Mouse (Mus musculus): Measurements from ENCODE around the gene Mov10. TPM values are rescaled to one million over a fixed set of nuclear protein-coding genes. Genes with fewer than 3 reads are reported as not detected.

Mov10 gene
- polyA plus RNA-seq, 1 experiment from 2014 or later, result 43.4 TPM

GRCm38 (mm10) chr3:104805539-104805938 is 12.8 kb downstream of the Mov10 start:
- Histone ChIP-seq H3K4me3 (no peak overlapping the region), H3K4me1 (replicated peaks) (peaks cover 14% of the 10 kb centered on the region), H3K27ac (ENCODE audit: poor library complexity, severe bottlenecking) (no peak overlapping the region), H3K9me3 (replicated peaks) (no peaks in the 10 kb centered on the region), H3K36me3 (peaks cover 54% of the 10 kb centered on the region), H3K27me3 (replicated peaks) (no peaks in the 10 kb centered on the region), H3K4me2 (no peak overlapping the region), H3K9ac (no peak overlapping the region)
- no peak for ATAC-seq (ENCODE audit: insufficient number of reproducible peaks, low FRiP score)
- WGBS, result 42% methylated on average over 9 of the region's 9 CpGs

GRCm38 (mm10) chr3:104804312-104804711 is 14.1 kb downstream of the Mov10 start:
- H3K4me2 ChIP-seq, result no peak overlapping the region
- WGBS, result 85% methylated on average over 10 of the region's 10 CpGs
- no peaks in the 10 kb centered on the region for H3K27me3 ChIP-seq (replicated peaks)
- no peak overlapping the region for H3K4me3 ChIP-seq
- H3K9me3 ChIP-seq (replicated peaks), result no peaks in the 10 kb centered on the region
- H3K4me1 ChIP-seq (replicated peaks), result peaks cover 14% of the 10 kb centered on the region
- H3K36me3 ChIP-seq, result peaks cover 66% of the 10 kb centered on the region
- no peak overlapping the region for H3K9ac ChIP-seq
- ATAC-seq (ENCODE audit: insufficient number of reproducible peaks, low FRiP score), result no peak
- no peak overlapping the region for H3K27ac ChIP-seq (ENCODE audit: poor library complexity, severe bottlenecking)

GRCm38 (mm10) chr3:104801481-104801880 is 16.9 kb downstream of the Mov10 start:
- no peak overlapping the region for H3K4me3 ChIP-seq
- 80% methylated on average over 6 of the region's 6 CpGs for WGBS
- no peaks in the 10 kb centered on the region for H3K27me3 ChIP-seq (replicated peaks)
- no peak for ATAC-seq (ENCODE audit: insufficient number of reproducible peaks, low FRiP score)
- H3K27ac ChIP-seq (ENCODE audit: poor library complexity, severe bottlenecking), result no peak overlapping the region
- H3K4me2 ChIP-seq, result no peak overlapping the region
- H3K9me3 ChIP-seq (replicated peaks), result no peaks in the 10 kb centered on the region
- H3K36me3 ChIP-seq, result peaks cover 80% of the 10 kb centered on the region
- no peak overlapping the region for H3K9ac ChIP-seq
- H3K4me1 ChIP-seq (replicated peaks), result peaks cover 15% of the 10 kb centered on the region

GRCm38 (mm10) chr3:104800681-104801080 is 17.7 kb downstream of the Mov10 start:
- no peak overlapping the region for H3K9ac ChIP-seq
- WGBS, result 95% methylated on average over 11 of the region's 11 CpGs
- no peak overlapping the region for H3K4me2 ChIP-seq
- H3K4me3 ChIP-seq, result no peak overlapping the region
- H3K27me3 ChIP-seq (replicated peaks), result no peaks in the 10 kb centered on the region
- peaks cover 85% of the 10 kb centered on the region for H3K36me3 ChIP-seq
- H3K4me1 ChIP-seq (replicated peaks), result peaks cover 15% of the 10 kb centered on the region
- no peak for ATAC-seq (ENCODE audit: insufficient number of reproducible peaks, low FRiP score)
- H3K27ac ChIP-seq (ENCODE audit: poor library complexity, severe bottlenecking), result no peak overlapping the region
- no peaks in the 10 kb centered on the region for H3K9me3 ChIP-seq (replicated peaks)

GRCm38 (mm10) chr3:104796430-104797082 is 21.8 kb downstream of the Mov10 start:
- Histone ChIP-seq H3K27me3 (replicated peaks) (no peaks in the 10 kb centered on the region), H3K4me3 (no peak overlapping the region), H3K9me3 (replicated peaks) (no peaks in the 10 kb centered on the region), H3K4me1 (replicated peaks) (peaks cover 50% of the 10 kb centered on the region), H3K4me2 (no peak overlapping the region), H3K9ac (no peak overlapping the region), H3K27ac (ENCODE audit: poor library complexity, severe bottlenecking) (0 out of 2 replicates have a peak overlapping the region, but pooled peaks have one; percentile 10), H3K36me3 (peaks cover 85% of the 10 kb centered on the region)
- whole genome bisulfite sequencing, result 77% methylated on average over 15 of the region's 15 CpGs
- ATAC-seq (ENCODE audit: insufficient number of reproducible peaks, low FRiP score), result no peak

- Histone ChIP-seq H3K4me2 (no peak overlapping the region), H3K36me3 (peaks cover 78% of the 10 kb centered on the region), H3K27ac (ENCODE audit: poor library complexity, severe bottlenecking) (peak overlapping the region; percentile 95), H3K4me3 (no peak overlapping the region), H3K4me1 (replicated peaks) (peaks cover 58% of the 10 kb centered on the region), H3K9ac (no peak overlapping the region), H3K27me3 (replicated peaks) (no peaks in the 10 kb centered on the region), H3K9me3 (replicated peaks) (no peaks in the 10 kb centered on the region)
- WGBS, result 68% methylated on average over 15 of the region's 15 CpGs
- ATAC-seq (ENCODE audit: insufficient number of reproducible peaks, low FRiP score), result no peak
These were observed 22.6 kb downstream of the Mov10 start for GRCm38 (mm10) chr3:104795661-104796340.

GRCm38 (mm10) chr3:104794953-104795470 is 23.4 kb downstream of the Mov10 start:
- peak overlapping the region; percentile 31 for H3K4me2 ChIP-seq
- H3K4me1 ChIP-seq (replicated peaks), result peaks cover 65% of the 10 kb centered on the region
- H3K36me3 ChIP-seq, result peaks cover 70% of the 10 kb centered on the region
- peak overlapping the region; percentile 95 for H3K27ac ChIP-seq (ENCODE audit: poor library complexity, severe bottlenecking)
- H3K4me3 ChIP-seq, result no peak overlapping the region
- 49% methylated on average over 12 of the region's 12 CpGs for WGBS
- peak overlapping the region; percentile 53; the same call in 1 of the 2 replicates for H3K9ac ChIP-seq
- H3K9me3 ChIP-seq (replicated peaks), result no peaks in the 10 kb centered on the region
- ATAC-seq (ENCODE audit: insufficient number of reproducible peaks, low FRiP score), result no peak
- no peaks in the 10 kb centered on the region for H3K27me3 ChIP-seq (replicated peaks)

GRCm38 (mm10) chr3:104793871-104794828 is 24.2 kb downstream of the Mov10 start:
- Histone ChIP-seq H3K4me1 (replicated peaks) (peaks cover 68% of the 10 kb centered on the region), H3K27me3 (replicated peaks) (no peaks in the 10 kb centered on the region), H3K36me3 (peaks cover 61% of the 10 kb centered on the region), H3K4me2 (peak overlapping the region; percentile 44), H3K9me3 (replicated peaks) (no peaks in the 10 kb centered on the region), H3K4me3 (peak overlapping the region; percentile 12; the same call in 1 of the 2 replicates), H3K9ac (peak overlapping the region; percentile 38), H3K27ac (ENCODE audit: poor library complexity, severe bottlenecking) (peak overlapping the region; percentile 95)
- 35% methylated on average over 20 of the region's 20 CpGs for WGBS
- peak; percentile 92 for ATAC-seq (ENCODE audit: insufficient number of reproducible peaks, low FRiP score)

GRCm38 (mm10) chr3:104792360-104793270 is 25.7 kb downstream of the Mov10 start:
- peaks cover 73% of the 10 kb centered on the region for H3K4me1 ChIP-seq (replicated peaks)
- H3K36me3 ChIP-seq, result peaks cover 53% of the 10 kb centered on the region
- ATAC-seq (ENCODE audit: insufficient number of reproducible peaks, low FRiP score), result no peak
- 56% methylated on average over 15 of the region's 15 CpGs for WGBS
- peak overlapping the region; percentile 38; the same call in 1 of the 2 replicates for H3K9ac ChIP-seq
- H3K4me3 ChIP-seq, result no peak overlapping the region
- H3K4me2 ChIP-seq, result 0 out of 2 replicates have a peak overlapping the region, but pooled peaks have one; percentile 4
- H3K9me3 ChIP-seq (replicated peaks), result no peaks in the 10 kb centered on the region
- peak overlapping the region; percentile 95 for H3K27ac ChIP-seq (ENCODE audit: poor library complexity, severe bottlenecking)
- no peaks in the 10 kb centered on the region for H3K27me3 ChIP-seq (replicated peaks)

- peak overlapping the region; percentile 92 for H3K27ac ChIP-seq (ENCODE audit: poor library complexity, severe bottlenecking)
- H3K36me3 ChIP-seq, result peaks cover 44% of the 10 kb centered on the region
- ATAC-seq (ENCODE audit: insufficient number of reproducible peaks, low FRiP score), result no peak
- H3K9ac ChIP-seq, result peak overlapping the region; percentile 92
- peaks cover 75% of the 10 kb centered on the region for H3K4me1 ChIP-seq (replicated peaks)
- H3K27me3 ChIP-seq (replicated peaks), result no peaks in the 10 kb centered on the region
- H3K9me3 ChIP-seq (replicated peaks), result no peaks in the 10 kb centered on the region
- peak overlapping the region; percentile 85 for H3K4me2 ChIP-seq
- 84% methylated on average over 8 of the region's 8 CpGs for WGBS
- H3K4me3 ChIP-seq, result 0 out of 2 replicates have a peak overlapping the region, but pooled peaks have one; percentile 77
These were observed 26.7 kb downstream of the Mov10 start for GRCm38 (mm10) chr3:104791671-104792070.

Data from heart, embryonic 12.5 days (tissue).